Mouse (Mus musculus) CH12.LX (cell line): ENCODE measurements around the gene Ppil3. TPM values are rescaled to one million over a fixed set of nuclear protein-coding genes. Genes with fewer than 3 reads are reported as not detected.

Source experiments
- DNase-seq: peaks from one replicate; pipeline ENCODE4 v3.0.0-alpha.2; 2013; ENCODE audit errors: extremely low read depth
- H3K27ac ChIP-seq: 2 replicates; pipeline ENCODE4 v1.5.1; 2012; ENCODE audit warnings: low read depth, mild to moderate bottlenecking, control low read depth, moderate library complexity; ENCODE audit not compliant: insufficient read depth
- H3K27me3 ChIP-seq: replicated peaks from 2 replicates; pipeline ENCODE3; 2012; ENCODE audit warnings: inconsistent platforms
- H3K36me3 ChIP-seq, 2 experiments: replicated peaks in 1 of 2; 2 replicates each; pipeline versions ENCODE3 to v1.6.1; 2012; ENCODE audit warnings: inconsistent platforms in 1 of 2, low read length in 1 of 2, mild to moderate bottlenecking in 1 of 2, mixed read lengths in 1 of 2, moderate library complexity in 1 of 2; ENCODE audit not compliant: control insufficient read depth in 1 of 2, insufficient read depth in 1 of 2
- H3K4me1 ChIP-seq, 2 experiments: 2 replicates each; pipeline ENCODE4 v1.6.1; 2012; ENCODE audit warnings: inconsistent platforms in 1 of 2, moderate library complexity in 1 of 2; ENCODE audit not compliant: insufficient read depth in 2 of 2, control insufficient read depth in 1 of 2
- H3K4me2 ChIP-seq: 2 replicates; pipeline ENCODE4 v1.6.1; 2012; ENCODE audit warnings: low read depth, mild to moderate bottlenecking, control low read depth; ENCODE audit not compliant: poor library complexity, insufficient read depth, severe bottlenecking
- H3K4me3 ChIP-seq, 3 experiments: fragments of 150-350 bp in 1 of 3; sonication (generic) in 1 of 3; replicated peaks in 1 of 3; 2 replicates each; pipeline versions ENCODE3 to v1.5.1; 2011 to 2012; ENCODE audit warnings: low read depth in 2 of 3, low read length in 2 of 3, mild to moderate bottlenecking in 2 of 3, moderate library complexity in 2 of 3, control low read depth in 1 of 3, improper control_type of control experiment in 1 of 3, inconsistent platforms in 1 of 3, mixed read lengths in 1 of 3; ENCODE audit not compliant: poor library complexity in 1 of 3
- H3K79me2 ChIP-seq: replicated peaks from 2 replicates; pipeline ENCODE4 v1.6.1; 2012; ENCODE audit warnings: mild to moderate bottlenecking, moderate library complexity; ENCODE audit not compliant: control insufficient read depth, poor library complexity, insufficient read depth, severe bottlenecking; ENCODE audit errors: extremely low read depth
- H3K9ac ChIP-seq: 2 replicates; pipeline ENCODE4 v1.6.1; 2012; ENCODE audit warnings: low read depth, mild to moderate bottlenecking, control low read depth, moderate library complexity; ENCODE audit not compliant: insufficient read depth
- H3K9me3 ChIP-seq: replicated peaks from 2 replicates; pipeline ENCODE3; 2012; ENCODE audit warnings: low read length, inconsistent platforms, mixed read lengths
- BHLHE40 ChIP-seq: IDR thresholded peaks from 2 replicates; pipeline ENCODE4 v1.6.1; 2011; ENCODE audit warnings: mild to moderate bottlenecking, low read depth, low read length, improper control_type of control experiment
- CHD1 ChIP-seq: IDR thresholded peaks from 2 replicates; pipeline ENCODE4 v1.6.1; 2012; ENCODE audit warnings: low read depth, low read length, improper control_type of control experiment, inconsistent platforms
- CHD2 ChIP-seq: IDR thresholded peaks from 2 replicates; pipeline ENCODE4 v1.6.1; 2011; ENCODE audit warnings: low read length, improper control_type of control experiment
- CTCF ChIP-seq, 2 experiments: IDR thresholded peaks in 1 of 2; conservative IDR thresholded peaks in 1 of 2; 2 replicates each; pipeline ENCODE4 v1.5.1; 2011 to 2012; ENCODE audit warnings: low read depth in 2 of 2, low read length in 2 of 2, improper control_type of control experiment in 1 of 2, inconsistent platforms in 1 of 2, mild to moderate bottlenecking in 1 of 2, moderate library complexity in 1 of 2
- E2F4 ChIP-seq: IDR thresholded peaks from 2 replicates; pipeline ENCODE4 v1.6.1; 2011; ENCODE audit warnings: low read depth, low read length, improper control_type of control experiment; ENCODE audit not compliant: insufficient replicate concordance
- ELF1 ChIP-seq: IDR thresholded peaks from 2 replicates; pipeline ENCODE4 v1.6.1; 2014; ENCODE audit warnings: low read depth, mild to moderate bottlenecking, inconsistent platforms, low read length, improper control_type of control experiment
- EP300 ChIP-seq: IDR thresholded peaks from 2 replicates; pipeline ENCODE4 v1.6.1; 2011; ENCODE audit warnings: low read length, improper control_type of control experiment
- ETS1 ChIP-seq: conservative IDR thresholded peaks from 2 replicates; pipeline ENCODE4 v1.6.1; 2012; ENCODE audit warnings: low read depth, mild to moderate bottlenecking, inconsistent platforms, low read length, improper control_type of control experiment, moderate library complexity
- IRF4 ChIP-seq: IDR thresholded peaks from 2 replicates; pipeline ENCODE4 v1.6.1; 2014; ENCODE audit warnings: low read depth, mild to moderate bottlenecking, inconsistent platforms, low read length, improper control_type of control experiment
- MAZ ChIP-seq: IDR thresholded peaks from 2 replicates; pipeline ENCODE4 v1.6.1; 2012; ENCODE audit warnings: low read depth, mild to moderate bottlenecking, inconsistent platforms, low read length, improper control_type of control experiment, moderate library complexity
- MXI1 ChIP-seq: IDR thresholded peaks from 2 replicates; pipeline ENCODE4 v1.6.1; 2011; ENCODE audit warnings: mild to moderate bottlenecking, low read depth, low read length, improper control_type of control experiment
- NELFE ChIP-seq: IDR thresholded peaks from 2 replicates; pipeline ENCODE4 v1.6.1; 2011; ENCODE audit warnings: low read depth, low read length, improper control_type of control experiment
- POLR2A ChIP-seq: IDR thresholded peaks from 2 replicates; pipeline ENCODE4 v1.6.1; 2011; ENCODE audit warnings: low read depth, mild to moderate bottlenecking, improper control_type of control experiment, low read length
- POLR2AphosphoS2 ChIP-seq: IDR thresholded peaks from 2 replicates; pipeline ENCODE4 v1.6.1; 2011; ENCODE audit warnings: low read depth, low read length, improper control_type of control experiment
- TBP ChIP-seq: conservative IDR thresholded peaks from 2 replicates; pipeline ENCODE4 v1.6.1; 2011; ENCODE audit warnings: low read depth, low read length, improper control_type of control experiment
- TCF12 ChIP-seq: IDR thresholded peaks from 2 replicates; pipeline ENCODE4 v1.6.1; 2014; ENCODE audit warnings: low read depth, mild to moderate bottlenecking, inconsistent platforms, low read length, improper control_type of control experiment
- UBTF ChIP-seq: IDR thresholded peaks from 2 replicates; pipeline ENCODE4 v1.6.1; 2012; ENCODE audit warnings: low read depth, mild to moderate bottlenecking, inconsistent platforms, low read length, improper control_type of control experiment, moderate library complexity
- USF1 ChIP-seq: IDR thresholded peaks from 2 replicates; pipeline ENCODE4 v1.6.1; 2014; ENCODE audit warnings: low read depth, mild to moderate bottlenecking, inconsistent platforms, low read length, improper control_type of control experiment
- ZC3H11A ChIP-seq: IDR thresholded peaks from 2 replicates; pipeline ENCODE4 v1.6.1; 2012; ENCODE audit warnings: low read depth, mild to moderate bottlenecking, inconsistent platforms, low read length, improper control_type of control experiment
- dilution Hi-C: fragments of 300-500 bp; cut with MboI; formaldehyde crosslinking; loops from 2 replicates; pipeline ENCODE4 v1.14.3; 2020; ENCODE audit warnings: low sequenced_read_pairs; ENCODE audit not compliant: extremely low pct_unique_long_range_greater_than_20kb, extremely low pct_ligation_motif_present
- in situ Hi-C: fragments of 300-500 bp; cut with MboI; formaldehyde crosslinking; loops from 3 replicates; pipeline ENCODE4 v1.14.3; 2019; ENCODE audit warnings: low sequenced_read_pairs, low pct_ligation_motif_present, low pct_unique_long_range_greater_than_20kb, mixed read lengths
- polyA plus RNA-seq: library from polyadenylated mRNA; unstranded; fragments of >175 nt; gene quantifications from 2 replicates; pipeline ENCODE4 v1.2.1, GENCODE M21; 2012; ENCODE audit warnings: low read depth; ENCODE audit not compliant: insufficient read length
- total RNA-seq, 2 experiments: library from RNA; depleted of rRNA; stranded (reverse); fragments of 300-350 nt in 1 of 2; fragments of >200 nt in 1 of 2; gene quantifications; 2 replicates each; pipeline ENCODE4 v1.2.3; 2012 to 2014

The Ppil3 gene
- total and polyA plus RNA-seq, 3 experiments = 66.1 to 161 (median 103) TPM

DNA sequence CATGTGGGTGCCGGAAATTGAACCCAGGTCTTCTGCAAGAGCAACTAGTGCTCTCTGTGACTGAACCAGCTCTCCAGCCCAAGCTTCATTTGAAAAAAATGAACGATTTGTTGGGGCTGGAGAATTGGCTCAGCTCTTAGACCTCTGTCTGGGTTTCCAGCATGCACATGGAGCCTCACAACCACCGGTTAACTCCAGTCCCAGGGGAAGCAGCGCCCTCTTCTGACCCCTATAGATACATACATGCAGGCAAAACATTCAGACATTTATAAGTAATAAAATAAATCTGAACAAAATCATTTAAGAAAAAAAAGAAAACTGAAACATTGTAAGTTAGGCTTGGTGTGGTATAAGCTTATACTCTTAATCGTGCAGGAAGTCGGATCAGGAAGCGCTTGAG lies 3.1 kb upstream of the Ppil3 start:
- TF ChIP-seq CTCF (conservative IDR thresholded peaks at IDR 0.05 in 1 of 2, IDR thresholded peaks at IDR 0.05 in 1 of 2; ENCODE audit: low read depth in 2 of 2, low read length in 2 of 2) (peak in 1 of 2 experiments; percentile 20; a peak in 2 of 4 replicates), MAZ (no peak)
- no peaks in the 10 kb centered on the region for H3K27me3 ChIP-seq
- H3K4me1 ChIP-seq = peaks cover 5 to 24% of the 10 kb centered on the region in 2 experiments
- peaks cover 37% of the 10 kb centered on the region for H3K79me2 ChIP-seq
- H3K27ac ChIP-seq = no peak overlapping the region
- in situ Hi-C loops (no loop called here), dilution Hi-C loops (no loop called here)
- no peak overlapping the region for H3K4me3 ChIP-seq
- H3K36me3 ChIP-seq = peaks cover 35 to 64% of the 10 kb centered on the region in 2 experiments
- H3K9me3 ChIP-seq = peaks cover 3% of the 10 kb centered on the region
- no peak for DNase-seq
- no peak overlapping the region for H3K9ac ChIP-seq
- no peak overlapping the region for H3K4me2 ChIP-seq

DNA sequence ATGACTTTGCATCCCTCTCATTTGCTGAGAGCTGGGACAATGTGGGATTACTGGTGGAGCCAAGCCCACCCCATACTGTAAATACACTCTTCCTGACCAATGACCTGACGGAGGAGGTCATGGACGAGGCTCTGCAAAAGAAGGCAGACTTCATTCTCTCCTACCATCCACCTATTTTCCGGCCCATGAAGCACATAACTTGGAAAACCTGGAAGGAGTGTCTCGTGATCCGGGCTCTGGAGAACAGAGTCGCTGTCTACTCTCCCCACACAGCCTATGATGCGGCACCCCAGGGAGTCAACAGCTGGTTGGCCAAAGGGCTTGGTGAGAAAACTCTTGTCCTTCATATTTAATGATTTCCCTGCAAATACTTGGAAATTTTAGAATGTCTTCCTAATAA lies 2.5 kb upstream of the Ppil3 start:
- Histone ChIP-seq H3K79me2 (peaks cover 37% of the 10 kb centered on the region), H3K4me1 (peaks cover 5 to 24% of the 10 kb centered on the region in 2 experiments), H3K27ac (no peak overlapping the region), H3K9ac (no peak overlapping the region), H3K4me2 (no peak overlapping the region), H3K27me3 (no peaks in the 10 kb centered on the region), H3K36me3 (peaks cover 29 to 61% of the 10 kb centered on the region in 2 experiments), H3K9me3 (no peaks in the 10 kb centered on the region), H3K4me3 (no peak overlapping the region)
- TF ChIP-seq IRF4 (no peak), EP300 (no peak), TBP (no peak), ETS1 (no peak), CHD2 (no peak), POLR2AphosphoS2 (no peak), ELF1 (no peak), USF1 (no peak), TCF12 (no peak), POLR2A (no peak), ZC3H11A (no peak), E2F4 (no peak), CTCF (conservative IDR thresholded peaks at IDR 0.05 in 1 of 2, IDR thresholded peaks at IDR 0.05 in 1 of 2; ENCODE audit: low read depth in 2 of 2, low read length in 2 of 2) (no peak), NELFE (no peak), CHD1 (no peak), UBTF (no peak), BHLHE40 (no peak), MXI1 (no peak)
- in situ Hi-C loops = no loop called here
- no peak for DNase-seq
- dilution Hi-C loops = no loop called here
